Mouse (Mus musculus) layer of hippocampus, adult 2 months (tissue): ENCODE results near the gene Nphp4. TPM values are rescaled to one million over a fixed set of nuclear protein-coding genes. Genes with fewer than 3 reads are reported as not detected.
A peak's percentile ranks its signal among the peaks of the same experiment; 100 is the strongest.

Experiments used
- DNase-seq, 2 experiments: peaks; one replicate each; pipeline ENCODE4 v3.0.0; 2022; ENCODE audit warnings: low spot score in 2 of 2
- H3K27ac ChIP-seq: fragments of 200-600 bp; 2 replicates; pipeline ENCODE4 v1.8.1; 2022
- H3K4me3 ChIP-seq: fragments of 200-600 bp; 2 replicates; pipeline ENCODE4 v1.8.1; 2022; ENCODE audit warnings: mild to moderate bottlenecking
- CTCF ChIP-seq: fragments of 200-600 bp; conservative IDR thresholded peaks from 2 replicates; pipeline ENCODE4 v1.8.1; 2022; ENCODE audit warnings: antibody characterized with exemption, mild to moderate bottlenecking, moderate library complexity
- total RNA-seq, 2 experiments: library from RNA; stranded (reverse); gene quantifications; 2 replicates each; pipeline ENCODE4 v1.2.3; 2021

Gene Nphp4
- total RNA-seq, 2 experiments from 2014 or later, result 28.3 to 29.7 TPM

DNA sequence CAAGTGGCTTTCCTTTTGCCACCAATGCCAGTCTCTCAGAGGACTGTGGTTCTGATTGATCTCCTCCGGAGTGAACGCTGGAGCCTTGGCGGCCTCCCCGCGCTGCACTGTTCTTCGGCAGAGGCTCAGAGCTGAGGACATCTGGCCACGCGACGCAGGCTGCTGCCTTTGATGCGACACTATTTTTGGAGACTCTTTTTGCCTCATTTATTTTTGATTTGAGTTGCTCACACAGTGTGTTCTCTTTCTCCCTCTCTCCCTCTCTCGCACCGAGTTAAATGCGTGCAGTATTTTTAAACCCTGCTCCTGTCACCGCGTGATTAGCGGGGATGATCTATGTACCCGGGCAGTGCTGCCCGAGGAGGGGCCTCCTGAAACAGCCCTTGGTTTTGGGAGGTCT, 19.9 kb upstream of the Nphp4 start:
- Histone ChIP-seq H3K4me3 (peak overlapping the region; percentile 24; the same call in 1 of the 2 replicates), H3K27ac (peak overlapping the region; percentile 97)
- TF ChIP-seq CTCF, result no peak
- peak; percentile 69 to 75 for DNase-seq

DNA sequence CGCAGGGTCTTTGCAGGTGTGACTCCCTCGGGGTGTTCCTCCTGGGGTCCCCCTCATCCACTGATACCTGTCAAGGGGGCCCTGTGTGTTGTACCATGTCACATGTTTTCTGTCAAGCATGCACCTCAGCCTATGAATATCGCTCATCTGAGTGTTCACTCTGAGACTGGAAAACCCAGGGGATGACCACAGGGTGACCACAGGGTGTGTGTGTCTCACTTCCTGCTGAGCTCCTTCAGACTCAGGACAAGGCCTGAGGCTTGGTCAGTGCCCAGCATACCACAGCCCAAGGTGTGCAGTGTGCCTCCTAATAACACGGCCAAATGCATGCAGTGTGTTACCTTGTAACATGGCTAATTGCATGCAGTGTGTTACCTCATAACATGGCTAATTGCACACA, 18.8 kb upstream of the Nphp4 start:
- H3K4me3 ChIP-seq, result no peak overlapping the region
- no peak for DNase-seq
- no peak for TF ChIP-seq CTCF
- peak overlapping the region; percentile 97 for H3K27ac ChIP-seq

DNA sequence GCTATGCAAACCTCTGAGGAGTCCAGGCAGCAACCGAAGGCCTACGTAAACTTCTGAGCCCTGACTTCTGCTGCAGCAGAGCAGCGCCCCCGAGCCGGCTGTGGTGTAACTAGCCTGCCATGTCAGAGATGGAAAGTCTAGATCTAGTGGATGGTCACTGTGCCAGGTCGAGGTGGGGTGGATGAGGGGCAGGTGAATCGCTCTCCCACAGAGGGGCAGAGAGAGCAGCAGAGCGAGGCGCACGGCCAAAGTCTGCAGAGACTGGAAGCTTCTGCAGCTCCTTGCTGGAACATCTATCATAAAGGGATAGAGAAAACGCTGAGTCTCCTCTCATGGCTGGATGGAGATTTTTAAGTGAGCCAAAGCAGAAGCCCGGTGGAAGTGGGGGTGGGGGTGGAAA, 14.0 kb upstream of the Nphp4 start:
- H3K27ac ChIP-seq, result peak overlapping the region; percentile 97
- DNase-seq, result no peak
- TF ChIP-seq CTCF, result no peak
- H3K4me3 ChIP-seq, result no peak overlapping the region

DNA sequence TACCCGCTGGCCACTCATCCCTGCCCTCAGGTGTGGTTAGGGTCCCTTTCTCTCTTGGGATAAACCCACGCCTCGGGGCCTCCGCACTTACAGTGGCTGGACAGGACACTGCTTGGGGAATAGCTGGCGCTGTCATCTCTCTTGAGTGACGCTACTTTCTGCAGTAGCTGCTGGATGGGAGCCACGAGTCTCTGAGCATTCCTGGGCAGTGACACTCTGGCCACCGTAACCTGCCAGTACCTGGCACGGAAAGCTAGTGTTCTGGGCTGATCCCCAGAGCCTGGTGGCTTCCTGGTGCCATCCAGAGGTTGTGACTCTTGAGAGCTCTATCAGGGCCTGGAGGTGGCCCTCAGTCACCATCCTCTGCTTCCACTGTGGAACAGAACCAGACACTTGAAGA, 13.4 kb upstream of the Nphp4 start:
- no peak for DNase-seq
- TF ChIP-seq CTCF, result no peak
- peak overlapping the region; percentile 97 for H3K27ac ChIP-seq
- H3K4me3 ChIP-seq, result no peak overlapping the region

DNA sequence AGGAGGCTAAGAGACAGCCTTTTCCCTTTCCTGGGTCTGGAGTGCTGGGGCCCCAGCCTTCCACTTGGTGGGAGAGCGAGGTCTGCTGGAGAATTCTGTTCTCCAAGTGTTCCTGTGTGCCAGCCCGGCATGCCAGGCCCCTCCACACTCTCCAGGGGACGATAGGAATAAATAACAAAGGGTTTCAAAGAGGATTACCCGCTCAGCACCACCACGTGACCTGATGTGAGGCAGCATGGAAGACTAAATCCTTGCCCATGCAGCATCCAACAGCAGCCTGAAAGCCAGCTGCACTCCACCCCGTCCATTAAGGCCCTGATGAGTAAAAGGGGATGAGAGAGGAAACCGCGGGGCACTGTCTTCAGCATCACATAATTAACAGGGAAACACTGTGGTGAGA, 11.4 kb upstream of the Nphp4 start:
- Histone ChIP-seq H3K27ac (peak overlapping the region; percentile 89), H3K4me3 (no peak overlapping the region)
- TF ChIP-seq CTCF, result no peak
- DNase-seq, result no peak

DNA sequence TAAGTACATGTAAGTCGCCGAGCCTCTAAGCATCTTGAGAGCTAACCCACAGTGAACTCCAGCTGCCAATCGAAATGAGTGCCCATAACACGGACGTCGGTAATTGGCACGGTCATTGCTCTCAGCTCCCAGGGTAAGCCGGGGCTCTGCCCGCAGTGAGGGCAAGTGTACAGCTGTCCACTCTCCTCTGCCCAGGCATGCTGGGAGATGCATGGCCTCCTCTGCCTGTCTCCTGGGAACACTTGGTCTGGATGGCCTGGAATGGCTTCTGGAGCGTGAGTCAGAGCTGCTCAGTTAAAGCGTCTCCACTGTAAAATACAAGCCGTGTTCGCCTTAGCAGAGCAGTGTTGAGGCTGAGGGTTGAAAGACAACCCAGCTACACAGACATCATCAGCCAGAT, 9.9 kb upstream of the Nphp4 start:
- Histone ChIP-seq H3K4me3 (no peak overlapping the region), H3K27ac (peak overlapping the region; percentile 89)
- no peak for TF ChIP-seq CTCF
- DNase-seq, result no peak

DNA sequence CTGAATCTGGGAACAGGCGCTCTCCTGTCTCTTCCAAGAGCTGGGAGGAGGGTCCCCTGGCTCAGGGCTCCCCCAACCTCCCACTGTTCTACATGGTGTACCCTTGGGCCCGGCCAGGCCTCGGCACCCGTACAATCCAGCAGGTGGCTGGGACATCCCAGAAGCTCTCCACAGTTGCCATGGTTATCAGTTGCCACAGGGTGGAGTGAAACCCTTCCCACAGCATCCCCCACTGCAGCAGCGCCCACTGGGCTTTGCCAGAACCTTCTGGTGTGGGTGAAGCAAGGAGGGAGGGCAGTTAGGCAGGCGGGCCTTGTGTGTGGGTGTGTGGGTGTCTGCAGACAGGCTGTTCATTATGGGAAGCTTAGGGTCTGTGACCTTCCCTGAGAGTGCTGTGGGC, 8.6 kb upstream of the Nphp4 start:
- DNase-seq, result peak; percentile 80 to 88
- TF ChIP-seq CTCF, result peak; percentile 15; the same call in 1 of the 2 replicates
- H3K4me3 ChIP-seq, result no peak overlapping the region
- H3K27ac ChIP-seq, result peak overlapping the region; percentile 89

DNA sequence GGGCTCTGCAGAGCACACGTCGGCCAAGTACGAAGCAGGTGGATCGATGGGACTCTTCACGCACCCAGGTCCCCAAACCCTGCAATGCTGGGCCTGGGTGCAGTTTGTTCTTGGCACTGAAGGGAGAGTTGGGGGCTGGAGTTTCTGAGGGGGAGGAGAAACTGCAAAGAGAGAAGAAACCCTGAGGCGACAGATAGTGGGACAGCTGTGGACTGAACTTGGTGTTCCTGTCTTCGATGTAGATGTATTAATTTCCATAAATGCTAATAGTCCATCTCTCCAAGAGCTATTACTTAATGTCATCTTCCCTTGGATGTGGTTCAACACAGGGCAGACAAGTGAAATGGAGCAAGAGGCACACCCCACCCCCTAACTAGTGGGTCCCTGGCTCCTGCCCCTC, 565 bp upstream of the Nphp4 start:
- Histone ChIP-seq H3K27ac (peak overlapping the region; percentile 97), H3K4me3 (peak overlapping the region; percentile 69)
- TF ChIP-seq CTCF, result no peak
- DNase-seq, result peak; percentile 62 to 71

DNA sequence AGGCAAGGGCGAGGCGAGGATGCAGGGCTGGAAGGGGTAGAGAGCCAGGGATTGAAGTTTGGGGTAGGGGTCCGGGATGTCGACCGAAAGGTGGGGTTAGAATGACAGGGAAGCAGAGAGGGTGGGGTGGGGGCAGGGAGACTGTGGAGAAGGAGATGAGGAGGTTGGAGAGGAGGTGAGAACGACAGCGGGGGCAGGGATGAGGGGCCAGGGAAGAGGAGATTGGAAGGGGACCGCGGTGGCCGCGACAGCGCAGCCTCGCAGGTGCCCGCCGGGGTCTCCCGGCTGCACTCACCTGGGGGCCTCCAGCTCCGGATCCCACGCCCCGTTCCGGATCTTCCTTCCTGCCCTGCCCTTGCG, 580 bp downstream of the Nphp4 start:
- TF ChIP-seq CTCF, result no peak
- Histone ChIP-seq H3K27ac (peak overlapping the region; percentile 97), H3K4me3 (peak overlapping the region; percentile 69)
- DNase-seq, result no peak

DNA sequence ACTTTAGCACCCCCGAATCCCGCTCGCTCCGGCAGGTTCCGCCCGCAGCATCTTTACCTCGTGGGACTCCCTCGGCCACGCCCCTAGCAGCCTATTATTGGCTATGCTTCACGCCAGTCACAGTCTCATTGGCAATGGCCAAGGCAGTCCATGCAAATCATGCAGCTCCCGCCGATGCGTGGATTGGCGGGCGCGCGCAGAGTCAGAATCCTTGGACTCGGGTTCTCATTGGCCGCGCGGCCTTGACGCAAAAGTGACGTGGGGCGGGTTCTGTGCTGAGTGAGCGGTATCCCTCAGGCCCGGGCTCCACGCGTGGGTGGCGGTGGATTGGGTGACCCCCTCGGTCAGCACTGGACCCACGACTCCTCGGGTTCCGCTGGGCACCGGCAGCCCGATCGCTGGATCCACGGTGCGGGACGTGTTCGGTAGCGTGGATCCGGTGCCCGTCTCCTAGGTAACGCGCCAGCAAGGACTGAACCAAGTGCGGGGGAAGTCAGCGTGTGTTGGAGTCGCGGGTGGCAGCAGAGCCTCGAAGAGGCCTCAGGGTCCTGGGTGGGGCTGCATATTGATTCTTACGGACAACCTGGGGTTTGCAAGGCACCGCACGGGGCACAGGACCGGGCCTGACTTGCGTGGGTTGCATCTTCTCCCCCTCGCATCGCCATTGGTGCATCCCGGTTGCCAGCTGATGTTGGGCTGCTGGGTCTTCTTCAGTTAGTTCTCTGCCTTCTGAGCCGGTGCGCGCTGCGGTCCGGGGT, 1.1 kb downstream of the Nphp4 start, which contains the start of gene Kcnab2:
Gene Kcnab2, minus strand, starts transcription at position 406 of the 758 bp plus-strand sequence.
- H3K27ac ChIP-seq, result peak within 1 kb of the TSS; percentile 100
- DNase-seq, result peak; percentile 100
- peak within 1 kb of the TSS; percentile 69 for H3K4me3 ChIP-seq
- no peak for TF ChIP-seq CTCF

DNA sequence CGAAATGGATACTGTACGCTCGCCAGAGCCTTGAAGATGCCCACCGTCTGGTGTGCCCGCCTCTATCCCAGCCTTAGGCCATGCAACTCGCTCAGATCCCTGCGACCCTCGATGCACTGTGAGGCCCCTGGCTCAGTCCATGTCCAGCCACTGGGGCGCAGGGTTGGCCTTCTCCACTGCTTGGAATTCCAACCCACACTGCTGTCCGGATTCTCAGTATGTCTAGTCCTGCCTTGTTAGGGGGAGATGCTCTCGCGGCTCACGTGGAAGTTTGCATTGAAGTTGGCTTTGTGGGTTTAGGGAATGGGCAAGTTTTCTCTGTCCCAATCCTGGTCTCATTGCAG, 1.7 kb downstream of the Nphp4 start:
- no peak for DNase-seq
- H3K27ac ChIP-seq, result peak overlapping the region; percentile 100
- peak overlapping the region; percentile 69 for H3K4me3 ChIP-seq
- TF ChIP-seq CTCF, result no peak

DNA sequence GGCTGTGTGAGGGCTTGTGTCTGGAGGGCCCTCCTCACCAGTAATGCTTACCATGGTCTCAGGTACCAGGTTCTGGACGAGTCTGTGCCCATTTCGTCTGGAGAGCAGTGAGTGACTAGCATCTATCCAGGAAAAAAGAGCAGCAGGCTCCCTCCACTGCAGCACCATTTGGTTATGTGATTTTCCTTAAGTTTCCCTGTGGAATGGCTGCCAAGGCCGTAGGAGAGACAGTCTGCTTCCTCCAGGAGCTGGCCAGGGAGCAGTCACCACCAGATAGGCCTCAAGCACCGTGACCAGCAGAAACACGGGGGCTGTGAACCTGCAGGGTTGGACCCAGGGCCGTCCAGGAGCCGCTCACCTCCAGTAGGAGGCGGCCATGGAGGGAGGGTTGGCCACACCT, 3.9 kb downstream of the Nphp4 start:
- TF ChIP-seq CTCF, result no peak
- Histone ChIP-seq H3K27ac (peak overlapping the region; percentile 100; the same call in 1 of the 2 replicates), H3K4me3 (no peak overlapping the region; the same call in 1 of the 2 replicates)
- DNase-seq, result no peak

DNA sequence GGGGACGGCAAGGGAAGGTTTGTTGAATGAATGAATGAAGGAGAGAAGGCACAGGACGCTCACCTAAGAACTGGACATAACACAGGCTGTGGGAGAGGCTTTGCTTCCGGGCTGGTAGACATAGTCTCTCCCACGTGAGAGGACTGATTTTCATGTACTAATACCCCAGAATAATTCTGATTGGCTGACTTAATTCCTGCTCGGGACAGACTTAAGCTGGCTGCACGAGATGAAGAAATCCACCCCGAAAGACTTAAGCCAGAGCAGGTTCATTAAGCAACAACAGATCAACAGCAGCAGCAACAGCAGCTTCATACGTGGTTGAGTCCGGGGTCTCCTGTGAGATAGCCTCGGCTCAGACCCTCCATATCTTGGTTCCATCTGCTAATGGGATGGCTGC, 11.5 kb downstream of the Nphp4 start:
- DNase-seq, result no peak
- Histone ChIP-seq H3K4me3 (no peak overlapping the region), H3K27ac (no peak overlapping the region)
- no peak for TF ChIP-seq CTCF

DNA sequence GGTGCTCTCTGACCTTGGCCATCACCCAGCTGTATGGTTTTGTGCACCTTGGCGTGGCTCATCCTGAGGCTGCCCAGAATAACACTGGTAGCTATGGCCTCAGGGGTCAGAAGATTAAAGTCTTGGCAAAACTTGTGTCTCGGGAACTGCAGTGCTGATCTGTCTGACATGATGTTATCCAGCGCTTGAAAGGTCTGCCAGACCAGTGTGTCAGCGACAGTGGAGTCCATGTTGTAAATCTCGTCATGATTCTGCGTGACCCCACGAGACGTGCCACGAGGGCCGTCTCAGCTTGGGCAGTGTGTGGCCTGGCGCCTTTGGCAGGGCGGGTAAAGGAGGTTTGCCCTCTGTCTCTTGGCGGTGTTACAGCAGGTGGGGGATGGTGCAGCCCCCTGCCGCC, 13.8 kb downstream of the Nphp4 start:
- H3K4me3 ChIP-seq, result no peak overlapping the region
- no peak for TF ChIP-seq CTCF
- no peak for DNase-seq
- H3K27ac ChIP-seq, result no peak overlapping the region
